ENCODE assay signal across 8 mouse cellular contexts in genomic region chr10:63541754-63542153, GRCm38 (mm10).
A peak's percentile ranks its signal among the peaks of the same experiment; 100 is the strongest.
DNase-seq lines count a peak whose midpoint lies in the region; ATAC-seq and TF ChIP-seq lines count a peak whose summit lies in the region.

No protein-coding gene starts in this region.

- 0 out of 2 replicates have a peak, but pooled peaks cover 8% of the 10 kb centered on the region for H3K4me1 ChIP-seq in embryonic facial prominence, embryonic 14.5 days (ENCODE audit: control insufficient read depth, insufficient read depth, low read length)
- H3K4me1 ChIP-seq in kidney, postnatal 0 days (replicated peaks; ENCODE audit: insufficient read depth, low read length), result peaks cover 6% of the 10 kb centered on the region; the same call in 1 of the 2 replicates

- no peak for TF ChIP-seq CTCF in kidney, postnatal 0 days (IDR thresholded peaks at IDR 0.05; ENCODE audit: low read depth)

- 15% methylated on average over 5 of the region's 5 CpGs for WGBS in embryonic facial prominence, embryonic 14.5 days
- 12% methylated on average over 5 of the region's 5 CpGs for WGBS in kidney, postnatal 0 days

- no peaks in the 10 kb centered on the region for H3K27me3 ChIP-seq in embryonic facial prominence, embryonic 14.5 days (replicated peaks; ENCODE audit: control insufficient read depth, insufficient read depth, low read length)
- H3K27me3 ChIP-seq in kidney, postnatal 0 days (ENCODE audit: insufficient read depth, low read length), result no peaks in the 10 kb centered on the region

- H3K36me3 ChIP-seq in embryonic facial prominence, embryonic 14.5 days (ENCODE audit: control insufficient read depth, insufficient read depth, low read length), result no peaks in the 10 kb centered on the region
- H3K36me3 ChIP-seq in kidney, postnatal 0 days (ENCODE audit: insufficient read depth, low read length), result no peaks in the 10 kb centered on the region

- H3K9me3 ChIP-seq in embryonic facial prominence, embryonic 14.5 days (ENCODE audit: control insufficient read depth, low read length), result no peaks in the 10 kb centered on the region
- H3K9me3 ChIP-seq in kidney, postnatal 0 days (replicated peaks; ENCODE audit: low read length), result no peaks in the 10 kb centered on the region

- peak; percentile 86 for ATAC-seq in embryonic facial prominence, embryonic 14.5 days (ENCODE audit: low read depth)
- ATAC-seq in kidney, postnatal 0 days (replicated peaks; ENCODE audit: low FRiP score, low read depth), result peak; percentile 78; the same call in 1 of the 2 replicates
- no peak for ATAC-seq in megakaryocyte-erythroid progenitor cell, adult 5-6 weeks (replicated peaks; ENCODE audit: low FRiP score, low TSS enrichment, poor library complexity, severe bottlenecking)
- no peak for ATAC-seq in megakaryocyte, adult 5-6 weeks (ENCODE audit: poor library complexity, severe bottlenecking)

- no peak overlapping the region for H3K4me2 ChIP-seq in embryonic facial prominence, embryonic 14.5 days (ENCODE audit: low read depth, low read length)
- no peak overlapping the region for H3K4me2 ChIP-seq in kidney, postnatal 0 days (ENCODE audit: low read length)

- DNase-seq in heart, adult 18-20 months, result peak; percentile 8 to 29
- DNase-seq in heart, adult 8-10 months (ENCODE audit: low spot score), result no peak
- peak; percentile 81 for DNase-seq in embryonic facial prominence, embryonic 14.5 days (ENCODE audit: low spot score)
- peak; percentile 82 for DNase-seq in kidney, postnatal 0 days (ENCODE audit: low spot score)
- peak; percentile 2 for DNase-seq in ovary, postnatal 14 days (ENCODE audit: low spot score)
- DNase-seq in thymus, postnatal 10 days (ENCODE audit: low spot score in 2 of 2), result no peak

- no peak overlapping the region for H3K9ac ChIP-seq in embryonic facial prominence, embryonic 14.5 days (ENCODE audit: low read depth, low read length)
- H3K9ac ChIP-seq in kidney, postnatal 0 days (ENCODE audit: low read depth, low read length), result no peak overlapping the region

- H3K4me3 ChIP-seq in embryonic facial prominence, embryonic 14.5 days (ENCODE audit: low read depth, low read length), result no peak overlapping the region
- H3K4me3 ChIP-seq in kidney, postnatal 0 days (replicated peaks; ENCODE audit: low read depth, low read length), result no peak overlapping the region

- H3K27ac ChIP-seq in embryonic facial prominence, embryonic 14.5 days (replicated peaks; ENCODE audit: low read depth, low read length), result no peak overlapping the region
- no peak overlapping the region for H3K27ac ChIP-seq in kidney, postnatal 0 days

Comparison
In these comparisons a context has a peak if more than half of its experiments do, and no peak if none do; other contexts are left out.
1. DNase-seq: peak in heart, adult 18-20 months (2 of 2), embryonic facial prominence, embryonic 14.5 days (single experiment), kidney, postnatal 0 days (single experiment) and ovary, postnatal 14 days (single experiment); none in heart, adult 8-10 months (single experiment) and thymus, postnatal 10 days (0 of 2).
2. ATAC-seq: peak in embryonic facial prominence, embryonic 14.5 days (single experiment) and kidney, postnatal 0 days (single experiment); none in megakaryocyte-erythroid progenitor cell, adult 5-6 weeks (single experiment) and megakaryocyte, adult 5-6 weeks (single experiment).